Mouse (Mus musculus): ENCODE results near the gene Cxcl2.

Gene Cxcl2

GRCm38 (mm10) chr5:90897429-90897828 lies 6.2 kb upstream of the Cxcl2 start:
- DNase-seq, result no peak

DNA sequence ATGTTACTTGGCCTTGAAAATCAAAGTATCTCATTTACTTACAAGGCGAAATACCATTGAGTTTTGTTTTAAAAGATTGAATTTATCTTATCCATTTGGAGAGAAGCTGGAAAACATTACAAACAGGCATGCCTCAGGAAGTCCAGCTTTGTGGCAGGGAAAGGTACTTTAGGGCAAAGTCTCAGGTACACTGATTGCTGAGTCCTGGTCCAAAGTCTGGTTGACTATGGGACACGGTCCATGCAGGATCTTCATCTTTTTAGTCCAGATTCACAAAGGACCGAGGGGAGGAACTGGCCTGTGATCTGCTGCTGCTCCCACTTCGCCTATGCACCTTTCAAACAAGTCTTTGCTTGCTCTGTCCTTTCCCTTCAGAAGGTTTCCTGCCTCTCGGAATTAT lies 4.4 kb upstream of the Cxcl2 start:
- no peak for DNase-seq

GRCm38 (mm10) chr5:90900147-90900546 lies 3.5 kb upstream of the Cxcl2 start:
- DNase-seq, result no peak

DNA sequence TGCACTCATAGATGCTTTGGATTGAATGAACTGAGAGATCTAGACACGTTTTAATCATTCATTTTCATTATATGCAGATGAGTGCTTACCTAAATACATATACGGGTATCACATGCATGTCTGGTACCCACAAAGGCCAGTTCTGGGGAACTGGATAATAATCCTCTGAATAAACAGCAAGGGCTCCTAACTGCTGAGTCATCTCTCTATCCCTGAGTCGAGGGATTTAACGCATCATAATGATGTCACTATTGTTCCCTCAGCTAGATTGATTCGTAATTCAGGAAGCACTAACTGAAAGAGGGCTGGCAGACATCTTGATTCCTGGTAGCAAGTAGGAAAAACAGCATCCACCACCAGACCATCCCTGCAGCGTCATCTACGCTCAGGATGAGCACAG lies 3.0 kb upstream of the Cxcl2 start:
- DNase-seq, result no peak

DNA sequence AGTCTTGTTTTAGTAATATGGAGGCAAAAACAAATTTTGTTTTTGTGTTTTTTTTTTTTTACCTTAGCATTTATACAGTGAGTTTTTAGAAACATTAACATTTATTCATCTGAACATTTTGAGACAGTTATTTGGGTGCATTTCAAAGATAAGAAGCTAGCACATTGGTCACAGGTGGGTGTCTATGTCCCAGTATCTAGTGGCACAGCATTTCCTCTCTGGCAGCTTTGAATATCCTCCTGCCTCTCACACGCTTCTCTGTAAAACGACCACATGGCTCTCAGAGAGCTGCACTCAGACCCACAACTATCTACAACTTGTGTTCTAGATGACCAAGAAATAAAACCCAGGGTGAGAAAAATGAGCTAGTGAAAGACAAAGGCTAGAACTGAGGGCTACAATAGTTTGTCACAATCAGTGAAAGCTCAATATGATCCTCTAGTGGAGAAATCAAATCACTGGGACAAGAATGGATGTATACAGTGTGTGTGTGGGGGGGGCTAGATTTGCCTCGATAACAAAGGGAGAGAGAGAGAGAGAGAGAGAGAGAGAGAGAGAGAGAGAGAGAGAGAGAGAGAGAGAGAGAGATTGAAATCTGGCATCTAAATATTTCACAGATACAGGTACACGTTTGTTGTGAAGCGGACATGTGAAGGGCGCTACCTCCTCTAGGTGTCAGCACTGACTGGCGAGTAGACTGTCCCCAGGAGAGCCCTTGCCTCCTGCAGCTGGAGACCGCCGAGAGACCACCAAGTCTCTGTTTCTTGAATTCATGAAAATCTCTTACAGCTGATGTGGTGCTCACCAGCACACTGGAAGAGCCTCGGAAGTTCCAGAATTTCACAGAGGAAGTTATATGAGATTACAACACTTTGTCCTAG lies 1.1 kb upstream of the Cxcl2 start:
- DNase-seq, result no peak

DNA sequence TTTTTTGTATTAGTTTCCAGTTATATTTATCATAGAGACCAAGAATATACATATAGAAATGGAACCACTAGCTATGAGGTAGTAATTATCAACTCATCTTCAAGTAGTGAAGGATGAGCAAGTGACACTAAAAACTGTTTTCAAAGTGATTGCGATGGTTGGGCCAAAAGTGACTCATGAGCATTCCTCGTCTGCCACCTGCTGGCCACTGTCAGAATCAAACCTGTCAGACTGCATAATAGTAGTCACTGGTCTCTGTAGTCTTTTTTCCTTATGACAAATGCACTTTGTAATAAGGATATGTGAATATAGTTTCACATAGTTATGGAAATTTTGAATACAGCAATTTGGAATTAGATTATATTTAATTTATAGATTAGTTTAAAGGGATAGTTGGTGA lies 5.3 kb downstream of the Cxcl2 start:
- peak; percentile 30 to 40 for DNase-seq

- no peak for DNase-seq
These were observed 15.8 kb downstream of the Cxcl2 start for GRCm38 (mm10) chr5:90919495-90919894.

- DNase-seq, result no peak
These were observed 19.3 kb downstream of the Cxcl2 start for GRCm38 (mm10) chr5:90922958-90923357.

- no peak for DNase-seq
These were observed 26.9 kb downstream of the Cxcl2 start for GRCm38 (mm10) chr5:90930546-90930945.

- DNase-seq, result peak; percentile 81 to 82
These were observed 27.5 kb downstream of the Cxcl2 start, which contains the start of gene Mthfd2l for GRCm38 (mm10) chr5:90930971-90931851. Mthfd2l (plus strand) TSS chr5:90931117.

DNA sequence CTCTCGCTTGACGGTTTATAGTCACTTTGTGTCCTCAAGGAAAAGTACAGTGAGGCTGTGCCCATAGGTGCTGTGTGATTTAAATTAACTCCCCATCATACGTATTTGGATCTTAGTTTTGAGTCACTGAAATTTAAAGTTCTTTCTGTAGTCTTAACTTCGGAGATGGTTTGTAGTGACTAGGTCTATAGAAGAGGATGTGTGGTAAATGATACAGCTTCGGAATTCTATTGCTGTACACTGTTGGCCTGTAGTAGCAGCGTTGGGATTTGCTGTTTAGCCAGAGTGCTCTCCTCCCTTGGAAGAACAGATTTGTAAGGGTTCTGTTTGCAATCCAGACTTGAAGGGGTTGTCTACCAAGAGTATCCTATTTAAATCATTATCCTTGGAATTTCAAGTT lies 28.2 kb downstream of the Cxcl2 start:
- no peak for DNase-seq

DNA sequence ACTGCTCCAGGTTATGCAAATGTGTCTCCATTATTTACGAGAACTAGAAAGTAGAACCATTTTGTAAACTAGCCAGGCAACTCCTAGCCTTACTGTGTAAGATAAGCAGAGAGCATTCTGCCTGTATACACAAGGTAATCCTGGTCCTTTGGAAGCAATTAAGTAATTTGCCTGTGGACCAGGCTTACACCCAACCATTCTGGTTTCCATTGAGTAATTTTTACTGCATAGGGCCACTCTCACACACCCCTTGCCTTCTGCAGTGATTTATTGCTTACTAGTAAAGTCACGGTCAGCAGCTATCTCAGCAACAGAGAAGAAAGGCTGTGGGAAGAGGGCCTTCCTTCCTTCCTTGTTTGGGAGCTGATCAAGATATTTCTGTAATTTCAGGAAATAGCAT lies 33.0 kb downstream of the Cxcl2 start:
- no peak for DNase-seq

DNA sequence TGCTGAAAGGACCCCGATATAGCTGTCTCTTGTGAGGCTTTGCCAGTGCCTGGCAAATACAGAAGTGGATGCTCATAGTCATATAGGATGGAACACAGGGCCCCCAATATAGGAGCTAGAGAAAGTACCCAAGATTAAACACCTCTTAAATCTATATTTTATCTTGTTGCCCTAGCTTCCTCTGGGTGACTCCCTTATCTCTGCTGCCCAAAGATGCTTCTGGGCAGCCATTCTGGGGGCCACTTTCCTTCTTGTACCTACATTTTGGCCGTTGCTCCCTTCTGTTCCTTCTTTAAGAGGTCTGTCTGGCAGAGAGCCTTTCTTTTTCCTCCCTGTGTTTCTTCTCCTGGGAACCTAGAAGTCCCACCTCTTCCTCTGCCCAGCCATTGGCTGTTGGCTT lies 41.8 kb downstream of the Cxcl2 start:
- no peak for DNase-seq

DNA sequence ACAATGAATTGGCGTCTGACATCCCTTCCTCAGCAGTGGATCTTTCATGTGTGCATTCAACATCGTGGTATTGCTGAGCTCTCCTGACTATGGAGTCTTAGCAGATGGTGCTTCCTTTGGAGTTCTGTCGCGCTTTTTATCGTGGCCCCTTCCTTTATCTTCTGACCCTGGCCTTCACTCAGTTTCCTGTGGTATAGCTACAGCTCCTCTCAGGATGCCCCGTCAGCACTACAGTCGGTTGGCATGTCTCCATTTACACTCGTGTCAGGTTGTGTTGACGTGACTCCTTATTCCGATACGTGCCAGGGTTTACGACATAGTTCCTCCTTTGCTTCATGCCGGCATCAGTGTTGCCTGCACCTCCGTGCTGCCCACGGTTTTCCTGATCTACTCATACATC lies 45.8 kb downstream of the Cxcl2 start:
- no peak for DNase-seq

DNA sequence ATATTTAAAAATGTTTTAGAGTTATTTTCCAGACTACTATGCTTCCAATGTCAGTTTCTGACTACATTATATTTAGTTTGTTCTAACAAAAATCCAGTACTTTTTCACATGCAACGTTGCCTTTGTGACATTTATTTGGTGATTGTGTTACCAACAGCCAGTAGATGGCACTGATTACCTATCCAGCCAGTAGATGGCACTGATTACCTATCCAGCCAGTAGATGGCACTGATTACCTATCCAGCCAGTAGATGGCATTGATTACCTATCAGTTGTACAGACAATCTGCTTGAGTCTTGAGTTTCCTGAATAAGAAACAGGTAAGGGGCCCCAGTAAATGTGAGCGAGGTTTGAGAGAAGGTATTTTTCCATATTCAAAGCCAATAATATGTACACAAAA lies 47.8 kb downstream of the Cxcl2 start:
- DNase-seq, result no peak

- no peak for DNase-seq
These were observed 49.2 kb downstream of the Cxcl2 start for GRCm38 (mm10) chr5:90952731-90953481.
